Mouse (Mus musculus): ENCODE measurements around the gene Tmem185b.

GRCm38 (mm10) chr1:119549327-119549689 lies 23.3 kb downstream of the Tmem185b start:
- TF ChIP-seq E2F4 (IDR thresholded peaks at IDR 0.05; ENCODE audit: insufficient read depth) (no peak), MYOD1 (IDR thresholded peaks at IDR 0.05; ENCODE audit: control insufficient read depth in 1 of 3, insufficient read length in 2 of 3, low read depth in 2 of 3) (no peak), POLR2A (IDR thresholded peaks at IDR 0.05; ENCODE audit: insufficient read length, low read depth) (no peak), MAX (IDR thresholded peaks at IDR 0.05; ENCODE audit: low read depth) (no peak), SRF (IDR thresholded peaks at IDR 0.05; ENCODE audit: control insufficient read depth, insufficient read length, low read depth) (no peak), MYOG (IDR thresholded peaks at IDR 0.05; ENCODE audit: control insufficient read depth in 1 of 3, insufficient read depth in 1 of 3, insufficient read length in 2 of 3, low read depth in 2 of 3) (no peak), USF1 (IDR thresholded peaks at IDR 0.05; ENCODE audit: low read depth) (no peak), POLR2AphosphoS2 (IDR thresholded peaks at IDR 0.05; ENCODE audit: insufficient read length, low read depth) (no peak), TCF3 (IDR thresholded peaks at IDR 0.05; ENCODE audit: insufficient read length, low read depth) (no peak)
